Mouse (Mus musculus): ENCODE results near the gene Gm45753. TPM values are rescaled to one million over a fixed set of nuclear protein-coding genes. Genes with fewer than 3 reads are reported as not detected.

Gene Gm45753
- total RNA-seq (2012; rRNA removed): not detected in 2 replicates

- no peaks in the 10 kb centered on the region for H3K36me3 ChIP-seq (ENCODE audit: control insufficient read depth, insufficient read depth, low read length, poor library complexity, severe bottlenecking)
- no peak for TF ChIP-seq ZNF384 (IDR thresholded peaks at IDR 0.05; ENCODE audit: low read depth, low read length)
- no peak for TF ChIP-seq HCFC1 (IDR thresholded peaks at IDR 0.05; ENCODE audit: borderline replicate concordance, insufficient read depth, low read length)
- TF ChIP-seq MAFK (IDR thresholded peaks at IDR 0.05; ENCODE audit: insufficient read depth, low read depth, low read length): no peak
- TF ChIP-seq ZC3H11A (IDR thresholded peaks at IDR 0.05; ENCODE audit: borderline replicate concordance, low read depth, low read length): no peak
- TF ChIP-seq CHD2 (IDR thresholded peaks at IDR 0.05; ENCODE audit: low read depth, low read length): no peak
- DNase-seq (ENCODE audit: low read depth, low spot score): no peak
- no peak within 1 kb of the TSS for H3K4me3 ChIP-seq (ENCODE audit: insufficient read depth in 1 of 2, low read depth in 1 of 2, low read length in 2 of 2, poor library complexity in 1 of 2, severe bottlenecking in 1 of 2)
- in situ Hi-C loops (cut with MboI; ENCODE audit: low sequenced_read_pairs in 2 of 2, unreplicated experiment in 2 of 2): no loop called here
- no peaks in the 10 kb centered on the region for H3K9me3 ChIP-seq (ENCODE audit: control insufficient read depth, insufficient read depth, low read depth, low read length)
- H3K27ac ChIP-seq (ENCODE audit: insufficient read depth, low read depth, low read length, poor library complexity, severe bottlenecking): no peak within 1 kb of the TSS
- no peak within 1 kb of the TSS for H3K9ac ChIP-seq (ENCODE audit: insufficient read depth, low read depth, low read length, poor library complexity, severe bottlenecking)
- H3K4me1 ChIP-seq (ENCODE audit: control insufficient read depth in 2 of 2, insufficient read depth in 2 of 2, low read length in 2 of 2, poor library complexity in 1 of 2): 0 out of 4 replicates have a peak, but pooled peaks cover 0 to 1% of the 10 kb centered on the region in 2 experiments
Measured at GRCm38 (mm10) chr8:45308366-45308765, at the start of gene Gm45753. TSS of gene Gm45753 (minus strand) at chr8:45308466.

- Histone ChIP-seq H3K9me3 (ENCODE audit: control insufficient read depth, insufficient read depth, low read depth, low read length) (no peaks in the 10 kb centered on the region), H3K36me3 (ENCODE audit: control insufficient read depth, insufficient read depth, low read length, poor library complexity, severe bottlenecking) (no peaks in the 10 kb centered on the region), H3K4me3 (ENCODE audit: insufficient read depth in 1 of 2, low read depth in 1 of 2, low read length in 2 of 2, poor library complexity in 1 of 2, severe bottlenecking in 1 of 2) (no peak overlapping the region), H3K27ac (ENCODE audit: insufficient read depth, low read depth, low read length, poor library complexity, severe bottlenecking) (no peak overlapping the region), H3K9ac (ENCODE audit: insufficient read depth, low read depth, low read length, poor library complexity, severe bottlenecking) (no peak overlapping the region), H3K4me1 (ENCODE audit: control insufficient read depth in 2 of 2, insufficient read depth in 2 of 2, low read length in 2 of 2, poor library complexity in 1 of 2) (no peaks in the 10 kb centered on the region)
- no peak for TF ChIP-seq MAFK (IDR thresholded peaks at IDR 0.05; ENCODE audit: insufficient read depth, low read depth, low read length)
- no peak for TF ChIP-seq ZNF384 (IDR thresholded peaks at IDR 0.05; ENCODE audit: low read depth, low read length)
- no peak for TF ChIP-seq ZC3H11A (IDR thresholded peaks at IDR 0.05; ENCODE audit: borderline replicate concordance, low read depth, low read length)
- TF ChIP-seq CHD2 (IDR thresholded peaks at IDR 0.05; ENCODE audit: low read depth, low read length): no peak
- no peak for TF ChIP-seq HCFC1 (IDR thresholded peaks at IDR 0.05; ENCODE audit: borderline replicate concordance, insufficient read depth, low read length)
- DNase-seq (ENCODE audit: low read depth, low spot score): no peak
- in situ Hi-C loops (cut with MboI; ENCODE audit: low sequenced_read_pairs in 2 of 2, unreplicated experiment in 2 of 2): no loop called here
Measured at GRCm38 (mm10) chr8:45355809-45356208, 47.5 kb upstream of the Gm45753 start.

- H3K4me3 ChIP-seq (ENCODE audit: insufficient read depth in 1 of 2, low read depth in 1 of 2, low read length in 2 of 2, poor library complexity in 1 of 2, severe bottlenecking in 1 of 2): no peak overlapping the region
- no peaks in the 10 kb centered on the region for H3K4me1 ChIP-seq (ENCODE audit: control insufficient read depth in 2 of 2, insufficient read depth in 2 of 2, low read length in 2 of 2, poor library complexity in 1 of 2)
- in situ Hi-C loops (cut with MboI; ENCODE audit: low sequenced_read_pairs in 2 of 2, unreplicated experiment in 2 of 2): no loop called here
- no peaks in the 10 kb centered on the region for H3K36me3 ChIP-seq (ENCODE audit: control insufficient read depth, insufficient read depth, low read length, poor library complexity, severe bottlenecking)
- H3K9me3 ChIP-seq (ENCODE audit: control insufficient read depth, insufficient read depth, low read depth, low read length): no peaks in the 10 kb centered on the region
- no peak overlapping the region for H3K9ac ChIP-seq (ENCODE audit: insufficient read depth, low read depth, low read length, poor library complexity, severe bottlenecking)
- DNase-seq (ENCODE audit: low read depth, low spot score): peak; percentile 83
- no peak overlapping the region for H3K27ac ChIP-seq (ENCODE audit: insufficient read depth, low read depth, low read length, poor library complexity, severe bottlenecking)
- peak; percentile 46; the same call in 1 of the 2 replicates for TF ChIP-seq ZC3H11A (IDR thresholded peaks at IDR 0.05; ENCODE audit: borderline replicate concordance, low read depth, low read length)
- no peak for TF ChIP-seq ZNF384 (IDR thresholded peaks at IDR 0.05; ENCODE audit: low read depth, low read length)
- no peak for TF ChIP-seq HCFC1 (IDR thresholded peaks at IDR 0.05; ENCODE audit: borderline replicate concordance, insufficient read depth, low read length)
- no peak for TF ChIP-seq CHD2 (IDR thresholded peaks at IDR 0.05; ENCODE audit: low read depth, low read length)
- no peak for TF ChIP-seq MAFK (IDR thresholded peaks at IDR 0.05; ENCODE audit: insufficient read depth, low read depth, low read length)
Measured at GRCm38 (mm10) chr8:45345031-45345430, 36.8 kb upstream of the Gm45753 start.

GRCm38 (mm10) chr8:45344298-45344697 lies 36.0 kb upstream of the Gm45753 start:
- no peaks in the 10 kb centered on the region for H3K9me3 ChIP-seq (ENCODE audit: control insufficient read depth, insufficient read depth, low read depth, low read length)
- H3K4me3 ChIP-seq (ENCODE audit: insufficient read depth in 1 of 2, low read depth in 1 of 2, low read length in 2 of 2, poor library complexity in 1 of 2, severe bottlenecking in 1 of 2): no peak overlapping the region
- no peaks in the 10 kb centered on the region for H3K4me1 ChIP-seq (ENCODE audit: control insufficient read depth in 2 of 2, insufficient read depth in 2 of 2, low read length in 2 of 2, poor library complexity in 1 of 2)
- no peak overlapping the region for H3K9ac ChIP-seq (ENCODE audit: insufficient read depth, low read depth, low read length, poor library complexity, severe bottlenecking)
- no peak for DNase-seq (ENCODE audit: low read depth, low spot score)
- TF ChIP-seq CHD2 (IDR thresholded peaks at IDR 0.05; ENCODE audit: low read depth, low read length) (no peak), HCFC1 (IDR thresholded peaks at IDR 0.05; ENCODE audit: borderline replicate concordance, insufficient read depth, low read length) (no peak)
- H3K36me3 ChIP-seq (ENCODE audit: control insufficient read depth, insufficient read depth, low read length, poor library complexity, severe bottlenecking): no peaks in the 10 kb centered on the region
- in situ Hi-C loops (cut with MboI; ENCODE audit: low sequenced_read_pairs in 2 of 2, unreplicated experiment in 2 of 2): no loop called here
- no peak overlapping the region for H3K27ac ChIP-seq (ENCODE audit: insufficient read depth, low read depth, low read length, poor library complexity, severe bottlenecking)

All from ES-E14 (cell line).